Mouse (Mus musculus): Measurements from ENCODE around the gene Ndufv1.
"Not testable (repeated sequence)": the region's sequence is repeated elsewhere in the genome, so short reads cannot be mapped to it uniquely, and the experiment has no call there.

The Ndufv1 gene

DNA sequence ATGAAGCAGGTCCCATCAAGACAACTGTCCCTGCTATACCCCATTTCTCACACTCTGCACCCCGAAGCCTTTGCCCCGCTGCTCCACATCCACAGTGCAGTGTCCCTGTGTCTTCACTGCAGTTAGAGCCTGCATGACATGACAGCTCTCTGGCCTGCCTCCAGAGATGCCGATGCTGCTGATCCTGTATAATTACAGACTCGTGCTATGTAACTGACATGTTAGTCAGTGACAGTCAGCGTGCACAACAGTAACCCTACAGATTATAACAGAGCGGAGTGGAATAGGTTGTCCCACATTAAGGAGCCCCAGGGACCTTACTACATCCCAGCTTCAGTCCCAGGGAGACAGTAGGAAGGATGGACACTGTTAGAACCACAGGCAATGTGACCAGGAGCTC is 38.0 kb downstream of the Ndufv1 start:
- DNase-seq (ENCODE audit: low spot score) = not testable (repeated sequence)

DNA sequence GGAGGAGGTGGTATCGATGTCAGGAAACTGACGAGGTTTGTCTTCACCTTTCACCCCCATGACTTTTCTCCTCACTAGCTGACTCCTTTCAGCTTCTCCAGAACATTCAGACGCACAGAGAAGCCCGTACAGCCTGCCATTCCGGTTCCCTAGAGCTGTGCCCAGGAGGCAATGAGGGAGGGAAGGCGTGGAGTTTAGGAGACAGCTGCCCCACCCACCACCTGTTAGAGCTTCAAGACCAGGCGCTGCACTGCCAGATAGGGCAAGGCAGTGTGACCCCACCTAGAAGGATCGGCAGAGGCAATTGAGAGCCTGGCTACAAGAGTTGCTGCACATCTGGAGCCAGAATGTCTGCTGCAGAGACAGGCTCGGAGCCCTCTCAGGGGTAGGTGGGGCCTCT is 40.4 kb downstream of the Ndufv1 start, which contains the start of gene Aldh3b2:
Gene Aldh3b2, plus strand, starts transcription at position 100 of the 400 bp plus-strand sequence.
- no peak for DNase-seq (ENCODE audit: low spot score)

DNA sequence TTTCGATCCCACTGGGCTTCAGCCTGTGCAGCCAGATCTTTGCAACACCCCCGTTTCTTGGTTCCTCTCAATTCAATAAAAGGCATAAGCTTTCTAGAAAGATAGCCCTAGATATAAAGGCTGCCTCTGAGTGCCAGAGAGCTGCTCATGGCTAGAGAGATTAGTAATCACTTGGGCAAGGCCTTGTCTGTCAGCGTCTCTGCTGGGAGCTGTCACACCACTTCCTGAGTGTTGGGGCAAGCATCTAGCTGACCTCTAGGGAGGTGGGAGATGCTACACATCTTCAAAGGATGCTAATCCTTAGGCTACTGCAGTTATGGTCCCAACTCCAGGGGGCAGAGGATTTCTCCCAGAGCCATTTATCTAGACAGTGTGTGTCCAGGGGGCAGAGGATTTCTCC is 45.3 kb downstream of the Ndufv1 start:
- no peak for DNase-seq (ENCODE audit: low spot score)

DNA sequence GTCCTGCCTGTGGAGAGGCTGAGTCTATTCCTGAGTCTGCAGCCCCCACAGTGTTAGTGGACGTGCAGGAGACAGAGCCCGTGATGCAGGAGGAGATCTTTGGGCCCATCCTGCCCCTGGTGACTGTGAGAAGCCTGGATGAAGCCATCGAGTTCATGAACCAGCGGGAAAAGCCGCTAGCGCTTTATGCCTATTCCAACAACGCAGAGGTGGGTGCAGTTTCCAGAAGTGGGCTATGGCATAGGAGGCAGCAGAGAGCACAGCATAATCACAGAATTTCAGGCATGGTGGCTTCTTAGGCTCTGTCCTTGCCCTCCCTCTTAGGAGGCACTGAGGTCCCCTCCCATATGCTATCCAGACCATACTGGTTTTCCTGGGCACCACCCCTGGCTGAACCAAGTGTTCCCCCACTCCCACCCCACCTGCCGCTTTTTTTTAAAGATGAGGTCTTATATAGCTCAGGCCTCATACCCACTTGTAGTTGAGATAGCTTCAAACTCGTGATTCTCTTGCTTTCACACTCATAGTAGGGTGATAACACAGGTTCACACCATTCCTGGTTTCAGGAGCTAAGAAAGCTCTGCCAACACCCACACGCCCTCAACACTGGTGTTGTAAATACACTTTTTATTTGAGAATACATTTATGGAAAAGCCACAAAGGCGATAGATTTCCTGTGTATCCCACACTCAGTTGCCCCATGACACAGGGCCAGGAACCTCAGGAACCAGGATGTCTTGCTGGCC is 46.1 kb downstream of the Ndufv1 start:
- peak; percentile 54 for DNase-seq (ENCODE audit: low spot score)

DNA sequence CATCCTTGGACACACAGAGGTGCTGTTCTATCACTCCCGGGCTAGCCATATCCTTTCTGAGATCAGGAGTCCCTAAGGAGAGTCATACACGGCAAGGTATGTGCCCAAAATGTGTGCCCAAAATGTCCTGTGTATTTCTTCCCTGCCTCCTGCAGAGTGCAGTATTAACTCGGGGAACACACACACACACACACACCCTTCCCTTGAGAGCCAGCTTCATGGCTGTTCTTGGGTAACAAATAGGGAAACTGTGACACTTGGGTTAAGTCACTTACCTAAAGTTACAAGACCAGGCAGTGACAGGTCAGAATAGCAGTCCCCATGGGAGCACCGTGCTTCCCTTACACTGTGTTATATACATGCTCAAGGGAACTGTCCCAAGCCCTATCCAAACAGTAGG is 48.6 kb downstream of the Ndufv1 start:
- DNase-seq (ENCODE audit: low spot score) = no peak

DNA sequence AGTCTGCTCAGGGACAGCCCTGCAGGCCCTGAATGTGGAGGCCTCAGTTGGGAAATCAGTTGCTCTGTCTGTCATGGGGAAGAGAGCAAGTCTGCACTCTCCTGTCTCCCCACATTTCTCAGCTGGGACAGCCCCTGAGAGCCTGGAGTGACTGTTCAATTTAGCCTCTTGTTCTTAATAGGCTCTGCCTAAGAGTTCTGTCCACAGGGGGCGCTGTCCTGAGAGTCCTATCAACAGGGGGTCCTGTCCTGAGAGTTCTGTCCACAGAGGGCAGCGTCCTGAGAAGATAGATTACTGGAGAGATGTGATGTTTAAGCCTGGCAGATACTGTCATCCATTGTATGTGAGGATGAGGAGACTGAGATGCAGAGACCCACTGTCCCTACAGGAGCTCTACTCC is 50.1 kb downstream of the Ndufv1 start:
- peak; percentile 48 for DNase-seq (ENCODE audit: low spot score)

DNA sequence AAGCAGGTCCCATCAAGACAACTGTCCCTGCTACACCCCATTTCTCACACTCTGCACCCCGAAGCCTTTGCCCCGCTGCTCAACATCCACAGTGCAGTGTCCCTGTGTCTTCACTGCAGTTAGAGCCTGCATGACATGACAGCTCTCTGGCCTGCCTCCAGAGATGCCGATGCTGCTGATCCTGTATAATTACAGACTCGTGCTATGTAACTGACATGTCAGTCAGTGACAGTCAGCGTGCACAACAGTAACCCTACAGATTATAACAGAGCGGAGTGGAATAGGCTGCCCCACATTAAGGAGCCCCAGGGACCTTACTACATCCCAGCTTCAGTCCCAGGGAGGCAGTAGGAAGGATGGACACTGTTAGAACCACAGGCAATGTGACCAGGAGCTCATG is 50.8 kb downstream of the Ndufv1 start:
- DNase-seq (ENCODE audit: low spot score) = not testable (repeated sequence)

DNA sequence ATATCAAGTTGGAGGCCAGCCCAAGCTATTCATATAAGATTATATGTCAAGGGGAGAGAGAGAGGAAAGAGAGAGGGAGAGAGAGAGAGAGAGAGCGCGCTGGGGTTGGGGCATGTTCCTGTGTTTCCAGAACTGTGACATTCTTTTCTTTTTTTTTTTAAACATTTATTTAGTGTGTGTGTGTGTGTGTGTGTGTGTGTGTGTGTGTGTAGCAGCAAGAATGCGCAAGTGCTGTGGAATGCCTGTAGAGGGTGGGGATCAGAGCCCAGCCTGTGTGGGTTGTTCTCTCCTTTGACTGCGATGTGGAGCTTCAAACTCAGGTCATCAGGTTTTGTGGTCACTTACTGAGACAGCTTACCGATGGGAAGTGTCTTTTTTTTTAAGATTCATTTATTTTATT is 52.4 kb downstream of the Ndufv1 start:
- no peak for DNase-seq (ENCODE audit: low spot score)

DNA sequence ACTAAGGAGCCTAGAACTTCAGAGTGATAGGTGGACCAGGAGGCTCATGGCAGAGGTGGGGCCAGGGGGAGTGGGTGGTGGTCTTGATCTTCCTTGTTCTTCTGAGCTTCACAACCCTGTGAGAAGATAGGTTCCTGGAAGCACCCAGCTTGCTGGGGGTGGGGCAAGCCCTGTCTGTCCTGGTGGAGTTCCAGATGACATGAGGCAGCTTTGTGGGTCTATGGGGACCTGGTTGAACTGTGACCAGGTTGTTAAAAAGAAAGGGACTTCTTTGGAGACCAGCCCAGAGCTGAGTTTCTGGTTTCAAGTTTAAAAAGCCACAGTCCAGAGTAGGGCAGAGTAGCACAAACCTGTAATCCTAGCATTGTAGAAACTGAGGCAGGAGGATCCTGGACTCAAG is 53.6 kb downstream of the Ndufv1 start:
- no peak for DNase-seq (ENCODE audit: low spot score)

DNA sequence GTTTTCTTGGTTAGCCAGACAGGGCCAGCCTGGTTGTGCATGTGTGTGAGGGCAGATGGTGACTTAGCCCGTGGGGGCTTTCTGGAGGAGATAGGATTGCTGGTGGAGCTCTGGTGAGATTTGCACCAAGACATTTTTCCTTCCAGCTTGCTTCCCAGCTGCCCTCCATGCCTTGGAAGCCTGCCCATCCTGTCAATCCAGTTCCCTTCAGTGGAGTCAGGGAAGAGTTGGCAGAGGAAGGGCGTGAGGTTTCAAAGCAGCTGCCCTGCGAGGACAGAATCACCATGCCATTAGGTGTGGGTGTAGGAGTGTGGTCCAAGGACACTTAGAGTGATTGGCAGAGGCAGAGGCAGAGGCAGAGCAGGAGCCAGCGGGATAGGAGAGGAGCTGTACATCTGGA is 54.1 kb downstream of the Ndufv1 start, which contains the start of gene Aldh3b3:
Gene Aldh3b3, plus strand, starts transcription at position 176 of the 400 bp plus-strand sequence.
- DNase-seq (ENCODE audit: low spot score) = no peak

All from retina, embryonic 14.5 days (tissue).